22 mouse cellular contexts compared by ENCODE assay signal in the genomic region with DNA sequence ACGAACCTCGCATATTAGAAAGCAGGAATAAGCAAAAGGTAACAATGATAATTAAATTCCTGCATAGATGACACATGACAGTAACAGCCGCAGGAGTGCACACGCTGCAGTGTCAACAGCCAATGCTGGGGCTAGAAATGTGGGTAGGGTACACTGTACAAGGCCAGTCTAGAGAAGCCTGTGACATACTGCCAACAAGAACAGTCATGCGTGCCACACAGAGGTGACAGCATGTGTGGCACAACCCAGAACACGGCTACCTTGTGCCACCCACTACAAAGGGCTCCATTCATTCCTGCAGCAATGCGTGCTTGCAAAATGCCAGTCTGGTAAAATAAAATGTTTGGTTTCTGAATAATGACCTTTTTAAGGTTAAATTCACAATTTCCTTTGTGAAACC.
"Had no signal": no experiment of that assay in that cellular context is flagged by ENCODE, and none has a peak within 500 bp of the region (broad histone marks: within the 10 kb centered on the region; RNA-seq: fewer than 3 reads in every experiment).

No protein-coding gene starts in this region.

- H3K9ac ChIP-seq: heart, embryonic 12.5 days; hindbrain, embryonic 14.5 days; limb, embryonic 12.5 days; liver, embryonic 14.5 days had no signal

- H3K27me3 ChIP-seq: heart, embryonic 12.5 days; limb, embryonic 12.5 days had no signal

- ATAC-seq: inflammation-experienced regulatory T-cells, adult 6 months; intestine, postnatal 0 days had no signal

- H3K9me3 ChIP-seq: heart, embryonic 12.5 days; limb, embryonic 10.5 days; limb, embryonic 12.5 days had no signal

- DNase-seq: gastrocnemius, adult 2 months; gastrocnemius, postnatal 10 days; gastrocnemius, postnatal 25 days; heart, adult 18-20 months; heart, postnatal 10 days; heart, postnatal 4 days; kidney, adult 18-20 months; kidney, adult 8-10 months; kidney, postnatal 10 days; kidney, postnatal 25 days; kidney, postnatal 4 days; liver had no signal

- H3K4me2 ChIP-seq: heart, embryonic 12.5 days; hindbrain, embryonic 14.5 days; limb, embryonic 12.5 days; liver, embryonic 11.5 days had no signal

- H3K27ac ChIP-seq: gastrocnemius, adult 2 months; hindbrain, embryonic 14.5 days; layer of hippocampus, adult 2 months; left cerebral cortex, adult 2 months; limb, embryonic 10.5 days; limb, embryonic 12.5 days; liver, embryonic 14.5 days had no signal

- H3K4me3 ChIP-seq: gastrocnemius, adult 2 months; heart, embryonic 12.5 days; layer of hippocampus, adult 2 months; left cerebral cortex, adult 2 months; limb, embryonic 10.5 days; limb, embryonic 12.5 days had no signal

- H3K36me3 ChIP-seq: heart, embryonic 12.5 days; limb, embryonic 10.5 days; limb, embryonic 12.5 days had no signal
